ENCODE assay signal across 9 mouse cellular contexts in genomic region chr17:43012718-43013117, GRCm38 (mm10). TPM values are rescaled to one million over a fixed set of nuclear protein-coding genes. Genes with fewer than 3 reads are reported as not detected.
DNase-seq lines count a peak whose midpoint lies in the region; ATAC-seq and TF ChIP-seq lines count a peak whose summit lies in the region.
"Had no signal": no experiment of that assay in that cellular context is flagged by ENCODE, and none has a peak within 500 bp of the region (broad histone marks: within the 10 kb centered on the region; RNA-seq: fewer than 3 reads in every experiment).

No protein-coding gene starts in this region.

- 18% methylated on average over 6 of the region's 6 CpGs for WGBS in midbrain, embryonic 11.5 days
- 19% methylated on average over 6 of the region's 6 CpGs for whole genome bisulfite sequencing in midbrain, embryonic 15.5 days
- 19% methylated on average over 6 of the region's 6 CpGs for WGBS in lung, embryonic 14.5 days

- no peak overlapping the region for H3K4me3 ChIP-seq in midbrain, embryonic 11.5 days (ENCODE audit: low read depth, low read length)
- no peak overlapping the region for H3K4me3 ChIP-seq in midbrain, embryonic 15.5 days
- no peak overlapping the region for H3K4me3 ChIP-seq in lung, embryonic 14.5 days (ENCODE audit: low read depth, low read length)
- H3K4me3 ChIP-seq: neural tube, embryonic 13.5 days had no signal

- peak; percentile 21 for DNase-seq in cerebellum, adult 11 months
- no peak for DNase-seq in cerebellum, adult 11-12 months
- DNase-seq in midbrain, embryonic 11.5 days (ENCODE audit: low spot score, missing footprints): peak; percentile 92
- DNase-seq in cerebellum, postnatal 10 days: peak; percentile 86 to 87
- peak; percentile 66 to 71 for DNase-seq in heart, postnatal 14 days
- peak; percentile 85 for DNase-seq in lung, embryonic 14.5 days
- DNase-seq in spleen, postnatal 4 days (ENCODE audit: low spot score in 2 of 2): peak; percentile 54 to 77

- no peak for ATAC-seq in midbrain, embryonic 11.5 days (ENCODE audit: low FRiP score)
- ATAC-seq in midbrain, embryonic 15.5 days (replicated peaks): no peak
- no peak for ATAC-seq in lung, embryonic 14.5 days (ENCODE audit: insufficient read depth)

- intact Hi-C loops in heart, postnatal 14 days (cut with DNase I): loop anchor here (1.0 to 5.0 kb wide), 2 partner anchors 218 to 450 kb away; no protein-coding TSS in a partner anchor

- H3K36me3 ChIP-seq in midbrain, embryonic 11.5 days (ENCODE audit: control insufficient read depth, insufficient read depth, low read length): no peaks in the 10 kb centered on the region
- no peaks in the 10 kb centered on the region for H3K36me3 ChIP-seq in midbrain, embryonic 15.5 days (replicated peaks)
- H3K36me3 ChIP-seq in lung, embryonic 14.5 days (ENCODE audit: insufficient read depth): no peaks in the 10 kb centered on the region
- H3K36me3 ChIP-seq: neural tube, embryonic 13.5 days had no signal

- H3K27ac ChIP-seq in midbrain, embryonic 11.5 days (ENCODE audit: low read depth, low read length): no peak overlapping the region
- no peak overlapping the region for H3K27ac ChIP-seq in midbrain, embryonic 15.5 days
- no peak overlapping the region for H3K27ac ChIP-seq in lung, embryonic 14.5 days (ENCODE audit: low read depth)
- H3K27ac ChIP-seq: neural tube, embryonic 13.5 days had no signal

- no peaks in the 10 kb centered on the region for H3K9me3 ChIP-seq in midbrain, embryonic 11.5 days (ENCODE audit: control insufficient read depth, low read length)
- H3K9me3 ChIP-seq in midbrain, embryonic 15.5 days: no peaks in the 10 kb centered on the region
- H3K9me3 ChIP-seq in lung, embryonic 14.5 days (ENCODE audit: low read depth, low read length): no peaks in the 10 kb centered on the region
- H3K9me3 ChIP-seq: neural tube, embryonic 13.5 days had no signal

- H3K9ac ChIP-seq in midbrain, embryonic 11.5 days (ENCODE audit: low read length): no peak overlapping the region
- no peak overlapping the region for H3K9ac ChIP-seq in midbrain, embryonic 15.5 days
- no peak overlapping the region for H3K9ac ChIP-seq in lung, embryonic 14.5 days
- H3K9ac ChIP-seq: neural tube, embryonic 13.5 days had no signal

- H3K27me3 ChIP-seq in midbrain, embryonic 11.5 days (ENCODE audit: control insufficient read depth, insufficient read depth, low read length): no peaks in the 10 kb centered on the region
- no peaks in the 10 kb centered on the region for H3K27me3 ChIP-seq in midbrain, embryonic 15.5 days (replicated peaks)
- no peaks in the 10 kb centered on the region for H3K27me3 ChIP-seq in lung, embryonic 14.5 days (ENCODE audit: insufficient read depth, low read length)
- H3K27me3 ChIP-seq: neural tube, embryonic 13.5 days had no signal

- peak; percentile 82 for TF ChIP-seq CTCF in lung, embryonic 14.5 days (IDR thresholded peaks at IDR 0.05; ENCODE audit: low read depth)

- H3K4me2 ChIP-seq in midbrain, embryonic 11.5 days: no peak overlapping the region
- no peak overlapping the region for H3K4me2 ChIP-seq in midbrain, embryonic 15.5 days
- no peak overlapping the region for H3K4me2 ChIP-seq in lung, embryonic 14.5 days
- H3K4me2 ChIP-seq: neural tube, embryonic 13.5 days had no signal

- no peaks in the 10 kb centered on the region for H3K4me1 ChIP-seq in midbrain, embryonic 11.5 days (ENCODE audit: control insufficient read depth, insufficient read depth, low read length)
- H3K4me1 ChIP-seq in midbrain, embryonic 15.5 days: peaks cover 5% of the 10 kb centered on the region
- H3K4me1 ChIP-seq in lung, embryonic 14.5 days (ENCODE audit: insufficient read depth): no peaks in the 10 kb centered on the region

RNA-seq across cellular contexts. Expression of gene Tnfrsf21, which starts 3.6 kb away (rescaled TPM):
- polyA plus RNA-seq in midbrain, embryonic 11.5 days (2014; fragmentation: Nextera tagmentation; extraction: Ambion mirVana): 27.6 and 29.4 TPM in 2 replicates
- polyA plus RNA-seq in midbrain, embryonic 15.5 days (2015; fragmentation: Nextera tagmentation; extraction: Ambion mirVana): 67.6 and 68.6 TPM in 2 replicates
- total RNA-seq in heart, postnatal 14 days (2021): 10 to 100 TPM; 17.6 to 18.6 TPM
- 39.6 and 41.1 TPM in 2 replicates for polyA plus RNA-seq in lung, embryonic 14.5 days (2014; fragmentation: Nextera tagmentation; extraction: Ambion mirVana)
